Mouse (Mus musculus) T-cell, adult 2 months (primary cell): ENCODE data around the gene Nradd.

Experiments used
- DNase-seq: peaks from one replicate; pipeline ENCODE4 v3.0.0; 2022; ENCODE audit warnings: low spot score

Gene Nradd

GRCm38 (mm10) chr9:110611471-110611870 lies 12.8 kb downstream of the Nradd start:
- no peak for DNase-seq

DNA sequence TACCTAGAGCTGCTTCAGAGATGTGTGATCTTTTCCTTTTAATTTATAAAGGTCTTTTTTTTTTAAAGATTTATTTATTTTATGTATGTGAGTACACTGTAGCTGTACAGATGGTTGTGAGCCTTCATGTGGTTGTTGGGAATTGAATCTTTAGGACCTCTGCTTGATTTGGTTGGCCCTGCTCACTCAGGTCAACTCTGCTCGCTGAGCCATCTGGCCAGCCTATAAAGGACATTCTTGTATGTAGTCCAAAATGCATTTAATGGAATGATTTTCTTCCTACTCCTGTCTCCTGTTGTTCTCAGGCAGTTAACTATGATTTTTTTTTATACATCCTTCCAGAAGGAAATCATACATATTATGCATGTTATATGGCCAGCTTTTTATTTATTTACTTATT lies 40.7 kb downstream of the Nradd start:
- DNase-seq = no peak

DNA sequence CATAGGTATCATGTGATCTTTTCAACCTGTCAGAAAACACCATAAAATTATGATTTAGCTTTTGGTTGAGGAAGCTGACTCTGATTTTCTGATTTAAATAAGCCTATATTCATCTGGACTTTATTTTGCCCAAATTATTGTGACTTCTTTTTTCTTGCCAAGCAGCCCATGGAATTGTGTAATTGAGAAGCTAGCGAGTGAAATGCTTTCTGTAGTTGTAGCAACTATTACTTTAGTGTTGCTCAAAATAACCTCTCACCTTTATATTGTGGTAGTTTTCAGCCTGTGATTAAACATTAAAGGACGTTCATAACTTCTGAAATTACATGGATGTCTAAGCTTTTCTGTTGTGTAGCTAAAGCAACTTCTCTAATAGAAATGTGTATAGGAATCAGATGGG lies 42.1 kb downstream of the Nradd start:
- DNase-seq = no peak
